Mouse (Mus musculus) MEL (cell line): Measurements from ENCODE around the gene Akap13. TPM values are rescaled to one million over a fixed set of nuclear protein-coding genes. Genes with fewer than 3 reads are reported as not detected.

ENCODE experiments used
- DNase-seq: peaks from one replicate; pipeline ENCODE4 v3.0.0; 2011; ENCODE audit warnings: low read depth, low spot score
- H3K27ac ChIP-seq: 2 replicates; pipeline ENCODE4 v1.5.1; 2012; ENCODE audit warnings: low read depth, mild to moderate bottlenecking, control low read depth, low read length, moderate library complexity; ENCODE audit not compliant: control insufficient read depth
- H3K27me3 ChIP-seq, 2 experiments: fragments of 150-350 bp in 1 of 2; sonication (generic) in 1 of 2; 2 replicates each; pipeline ENCODE4 v1.6.1; 2012; ENCODE audit warnings: low read length in 2 of 2, mild to moderate bottlenecking in 2 of 2, improper control_type of control experiment in 1 of 2, moderate library complexity in 1 of 2; ENCODE audit not compliant: insufficient read depth in 2 of 2, control insufficient read depth in 1 of 2
- H3K36me3 ChIP-seq, 2 experiments: 2 replicates each; pipeline ENCODE4 v1.6.1; 2012 to 2014; ENCODE audit warnings: low read length in 2 of 2, improper control_type of control experiment in 1 of 2, inconsistent platforms in 1 of 2, mild to moderate bottlenecking in 1 of 2; ENCODE audit not compliant: insufficient read depth in 2 of 2, control insufficient read depth in 1 of 2
- H3K4me1 ChIP-seq, 2 experiments: fragments of 150-350 bp in 1 of 2; sonication (generic) in 1 of 2; 2 replicates each; pipeline ENCODE4 v1.6.1; 2012; ENCODE audit warnings: low read length in 2 of 2, improper control_type of control experiment in 1 of 2, mild to moderate bottlenecking in 1 of 2; ENCODE audit not compliant: insufficient read depth in 2 of 2, control insufficient read depth in 1 of 2
- H3K4me3 ChIP-seq, 2 experiments: fragments of 150-350 bp in 1 of 2; sonication (generic) in 1 of 2; 2 replicates each; pipeline ENCODE4 v1.5.1; 2012; ENCODE audit warnings: low read depth in 2 of 2, low read length in 2 of 2, mild to moderate bottlenecking in 2 of 2, moderate library complexity in 2 of 2, control low read depth in 1 of 2, improper control_type of control experiment in 1 of 2; ENCODE audit not compliant: control insufficient read depth in 1 of 2, insufficient read depth in 1 of 2
- H3K79me2 ChIP-seq: 2 replicates; pipeline ENCODE4 v1.6.1; 2012; ENCODE audit warnings: mild to moderate bottlenecking, low read length, moderate library complexity; ENCODE audit not compliant: control insufficient read depth, poor library complexity, insufficient read depth
- H3K9ac ChIP-seq: 2 replicates; pipeline ENCODE4 v1.6.1; 2012; ENCODE audit warnings: low read depth, mild to moderate bottlenecking, control low read depth, low read length, moderate library complexity; ENCODE audit not compliant: control insufficient read depth, poor library complexity, severe bottlenecking
- H3K9me3 ChIP-seq: fragments of 150-350 bp; sonication (generic); replicated peaks from 2 replicates; pipeline ENCODE4 v1.6.1; 2012; ENCODE audit warnings: mild to moderate bottlenecking, low read length, improper control_type of control experiment, moderate library complexity; ENCODE audit not compliant: insufficient read depth
- BHLHE40 ChIP-seq: IDR thresholded peaks from 2 replicates; pipeline ENCODE4 v1.6.1; 2012; ENCODE audit warnings: low read depth, mild to moderate bottlenecking, inconsistent platforms, low read length, improper control_type of control experiment, borderline replicate concordance
- CTCF ChIP-seq, 3 experiments: IDR thresholded peaks in 2 of 3; conservative IDR thresholded peaks in 1 of 3; 2 replicates each; pipeline ENCODE4 v1.5.1; 2011 to 2012; ENCODE audit warnings: low read length in 3 of 3, low read depth in 2 of 3, mild to moderate bottlenecking in 2 of 3, improper control_type of control experiment in 1 of 3, inconsistent platforms in 1 of 3, mixed read lengths in 1 of 3, moderate library complexity in 1 of 3; ENCODE audit not compliant: control insufficient read depth in 1 of 3, insufficient read depth in 1 of 3, poor library complexity in 1 of 3, severe bottlenecking in 1 of 3
- ELF1 ChIP-seq: IDR thresholded peaks from 2 replicates; pipeline ENCODE4 v1.6.1; 2014; ENCODE audit warnings: low read depth, mild to moderate bottlenecking, inconsistent platforms, low read length, improper control_type of control experiment, moderate library complexity
- ETS1 ChIP-seq: IDR thresholded peaks from 2 replicates; pipeline ENCODE4 v1.6.1; 2012; ENCODE audit warnings: low read depth, mild to moderate bottlenecking, inconsistent platforms, low read length, improper control_type of control experiment, moderate library complexity
- KAT2A ChIP-seq: conservative IDR thresholded peaks from 2 replicates; pipeline ENCODE4 v1.6.1; 2012; ENCODE audit warnings: low read depth, low read length, improper control_type of control experiment, inconsistent platforms
- MAFK ChIP-seq: IDR thresholded peaks from 2 replicates; pipeline ENCODE4 v1.6.1; 2011; ENCODE audit warnings: low read depth, mild to moderate bottlenecking, low read length, improper control_type of control experiment, borderline replicate concordance
- MYC ChIP-seq: IDR thresholded peaks from 2 replicates; pipeline ENCODE4 v1.6.1; 2011; ENCODE audit warnings: low read depth, mild to moderate bottlenecking, low read length, improper control_type of control experiment, moderate library complexity
- POLR2A ChIP-seq, 2 experiments: IDR thresholded peaks; 2 replicates each; pipeline ENCODE4 v1.6.1; 2011 to 2012; ENCODE audit warnings: low read length in 2 of 2, mild to moderate bottlenecking in 2 of 2, control low read depth in 1 of 2, improper control_type of control experiment in 1 of 2, low read depth in 1 of 2, moderate library complexity in 1 of 2; ENCODE audit not compliant: control insufficient read depth in 1 of 2, insufficient read depth in 1 of 2, poor library complexity in 1 of 2
- POLR2AphosphoS2 ChIP-seq: IDR thresholded peaks from 2 replicates; pipeline ENCODE4 v1.6.1; 2011; ENCODE audit warnings: low read length, improper control_type of control experiment
- RAD21 ChIP-seq: IDR thresholded peaks from 2 replicates; pipeline ENCODE4 v1.6.1; 2011; ENCODE audit warnings: mild to moderate bottlenecking, low read depth, low read length, improper control_type of control experiment
- SIN3A ChIP-seq: IDR thresholded peaks from 2 replicates; pipeline ENCODE4 v1.6.1; 2012; ENCODE audit warnings: low read length, improper control_type of control experiment, inconsistent platforms
- USF1 ChIP-seq: IDR thresholded peaks from 2 replicates; pipeline ENCODE4 v1.6.1; 2014; ENCODE audit warnings: low read depth, mild to moderate bottlenecking, inconsistent platforms, low read length, improper control_type of control experiment, moderate library complexity
- polyA plus RNA-seq, 2 experiments: library from polyadenylated mRNA; stranded (reverse) in 1 of 2; unstranded in 1 of 2; fragments of >175 nt in 1 of 2; fragments of >200 nt in 1 of 2; gene quantifications; 2 replicates each; pipeline versions ENCODE4 v1.2.1 to v1.2.4; 2012; ENCODE audit warnings: low replicate concordance in 2 of 2, low read depth in 1 of 2; ENCODE audit not compliant: insufficient read length in 2 of 2, insufficient read depth in 1 of 2, missing spikeins in 1 of 2
- total RNA-seq: library from RNA; depleted of rRNA; stranded (reverse); fragments of 300-350 nt; gene quantifications from 2 replicates; pipeline ENCODE4 v1.2.3, GENCODE M21; 2012

Akap13 gene
- total and polyA plus RNA-seq, 3 experiments, result 4.1 to 4.5 TPM; not detected in 1

GRCm38 (mm10) chr7:75575120-75575649 lies 119.9 kb downstream of the Akap13 start:
- H3K79me2 ChIP-seq, result no peaks in the 10 kb centered on the region; the same call in 1 of the 2 replicates
- no peak overlapping the region for H3K9ac ChIP-seq
- H3K4me3 ChIP-seq, result no peak overlapping the region
- TF ChIP-seq MYC, result no peak
- TF ChIP-seq, all 39 proteins: peak for 0
- peaks cover 10 to 16% of the 10 kb centered on the region in 2 experiments for H3K4me1 ChIP-seq
- no peaks in the 10 kb centered on the region for H3K27me3 ChIP-seq
- H3K36me3 ChIP-seq, result peaks cover 0 to 36% of the 10 kb centered on the region in 2 experiments; a peak in 2 of 4 replicates
- no peak overlapping the region for H3K27ac ChIP-seq
- DNase-seq, result no peak
- H3K9me3 ChIP-seq, result no peaks in the 10 kb centered on the region

- Histone ChIP-seq H3K79me2 (no peaks in the 10 kb centered on the region; the same call in 1 of the 2 replicates), H3K4me3 (no peak overlapping the region), H3K9ac (no peak overlapping the region), H3K27me3 (no peaks in the 10 kb centered on the region), H3K27ac (no peak overlapping the region), H3K9me3 (no peaks in the 10 kb centered on the region), H3K36me3 (peaks cover 0 to 31% of the 10 kb centered on the region in 2 experiments; a peak in 2 of 4 replicates), H3K4me1 (peaks cover 10 to 16% of the 10 kb centered on the region in 2 experiments)
- DNase-seq, result no peak
- no peak for TF ChIP-seq MAFK
- no peak for TF ChIP-seq ETS1
- TF ChIP-seq SIN3A, result no peak
- TF ChIP-seq BHLHE40, result no peak
- no peak for TF ChIP-seq USF1
Measured at GRCm38 (mm10) chr7:75575800-75576585, 120.7 kb downstream of the Akap13 start.

GRCm38 (mm10) chr7:75576851-75577250 lies 121.5 kb downstream of the Akap13 start:
- no peak for DNase-seq
- TF ChIP-seq CTCF (IDR thresholded peaks at IDR 0.05 in 2 of 3, conservative IDR thresholded peaks at IDR 0.05 in 1 of 3; ENCODE audit: control insufficient read depth in 1 of 3, insufficient read depth in 1 of 3, low read depth in 2 of 3, low read length in 3 of 3, poor library complexity in 1 of 3, severe bottlenecking in 1 of 3) (no peak), KAT2A (no peak), POLR2A (IDR thresholded peaks at IDR 0.05; ENCODE audit: control insufficient read depth in 1 of 2, insufficient read depth in 1 of 2, low read depth in 1 of 2, low read length in 2 of 2, poor library complexity in 1 of 2) (no peak), RAD21 (no peak), POLR2AphosphoS2 (no peak), ELF1 (no peak)
- H3K4me3 ChIP-seq, result no peak overlapping the region
- peaks cover 0 to 29% of the 10 kb centered on the region in 2 experiments; a peak in 2 of 4 replicates for H3K36me3 ChIP-seq
- no peak overlapping the region for H3K27ac ChIP-seq
- H3K79me2 ChIP-seq, result no peaks in the 10 kb centered on the region
- no peak overlapping the region for H3K9ac ChIP-seq
- H3K4me1 ChIP-seq, result peaks cover 12 to 14% of the 10 kb centered on the region in 2 experiments
- H3K9me3 ChIP-seq, result no peaks in the 10 kb centered on the region
- no peaks in the 10 kb centered on the region for H3K27me3 ChIP-seq
